Mouse (Mus musculus) frontal cortex, postnatal 25 days (tissue): Measurements from ENCODE around the gene Cpne6.

Experiments used
- DNase-seq, 2 experiments: peaks; one replicate each; pipeline ENCODE4 v3.0.0; 2022; ENCODE audit warnings: low spot score in 2 of 2

The Cpne6 gene

GRCm38 (mm10) chr14:55510125-55510731, at the start of gene Cpne6:
TSS of gene Cpne6 (plus strand) at chr14:55510445.
- peak; percentile 24 to 40 for DNase-seq

DNA sequence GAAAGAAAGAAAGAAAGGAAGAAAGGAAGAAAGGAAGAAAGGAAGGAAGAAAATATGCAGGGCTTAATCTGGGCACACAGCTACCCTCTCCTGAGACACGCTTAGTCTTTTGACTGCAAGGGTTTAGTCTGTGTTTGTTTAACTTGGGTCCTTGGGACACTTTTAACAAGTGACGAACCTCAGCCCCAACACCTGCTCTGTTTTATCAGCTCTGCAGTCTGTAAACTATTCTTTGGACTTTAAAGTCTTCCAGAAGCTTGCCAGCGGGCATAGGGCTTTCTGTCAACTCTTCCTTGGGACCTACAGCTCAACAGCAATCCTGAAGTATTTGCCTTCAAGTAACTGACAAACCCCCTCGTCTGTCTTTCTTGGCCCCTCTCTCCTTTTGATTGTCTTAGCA, 48.5 kb upstream of the Cpne6 start:
- no peak for DNase-seq

DNA sequence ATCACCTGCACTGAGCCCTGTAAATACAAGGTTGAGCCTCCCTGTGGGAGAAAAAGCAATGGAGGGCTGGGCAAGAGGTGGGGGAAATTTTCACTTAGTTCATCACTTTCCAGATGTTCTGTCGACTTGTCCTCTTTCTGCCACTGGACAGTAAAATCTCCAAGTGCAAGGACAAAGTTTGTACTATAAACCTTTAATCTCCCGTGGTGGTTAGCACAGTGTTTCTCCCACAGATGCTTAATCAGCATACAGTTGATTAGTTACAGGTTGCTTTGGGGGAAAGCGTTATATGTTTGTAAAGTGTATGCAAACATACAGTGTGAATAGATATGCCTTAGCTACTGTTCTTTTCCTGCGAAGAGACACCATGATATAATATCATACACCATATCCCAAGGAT, 43.8 kb upstream of the Cpne6 start:
- no peak for DNase-seq

- no peak for DNase-seq
Observed at GRCm38 (mm10) chr14:55467108-55467507, 43.1 kb upstream of the Cpne6 start.

- no peak for DNase-seq
Observed at GRCm38 (mm10) chr14:55468301-55468741, 41.9 kb upstream of the Cpne6 start.

- DNase-seq, result no peak
Observed at GRCm38 (mm10) chr14:55469041-55469440, 41.2 kb upstream of the Cpne6 start.

DNA sequence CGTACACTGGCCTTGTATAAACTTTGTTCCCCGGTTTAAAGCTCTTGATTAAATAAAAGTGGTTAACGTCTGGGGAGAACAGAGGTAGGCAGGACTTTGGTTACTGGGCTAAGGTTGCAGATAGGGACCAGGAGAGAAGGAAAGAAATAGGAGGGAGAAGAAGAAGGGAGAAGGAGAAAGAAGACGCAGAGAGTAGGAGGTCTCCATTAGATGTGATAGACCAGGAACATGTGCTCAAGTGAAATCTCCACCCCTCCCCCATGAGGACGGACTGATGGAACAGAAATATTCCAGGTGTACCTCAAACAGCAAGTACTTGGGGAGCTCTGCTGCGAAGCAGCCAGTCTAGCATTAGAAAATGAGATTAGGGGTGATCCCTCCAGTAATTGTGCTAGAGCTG, 40.4 kb upstream of the Cpne6 start:
- no peak for DNase-seq

DNA sequence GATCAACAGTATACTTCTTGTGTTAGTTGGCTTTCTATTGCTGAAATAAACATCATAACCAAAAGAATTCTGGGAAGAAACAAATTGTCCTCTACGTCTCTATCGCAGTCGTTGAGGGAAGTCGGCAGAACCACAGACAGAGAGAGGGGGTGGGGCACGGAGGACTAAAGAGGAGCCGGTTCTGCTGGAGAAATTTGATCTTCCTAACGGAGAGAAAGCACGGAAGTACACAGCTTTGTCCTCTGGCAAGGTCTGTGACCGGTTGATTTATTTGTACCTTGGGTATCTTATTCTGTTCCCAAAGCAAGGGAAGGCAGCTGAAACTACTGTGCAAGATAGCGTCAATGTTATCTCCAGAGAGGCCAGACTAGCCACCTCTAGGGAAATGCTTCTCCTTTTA, 39.4 kb upstream of the Cpne6 start:
- no peak for DNase-seq

DNA sequence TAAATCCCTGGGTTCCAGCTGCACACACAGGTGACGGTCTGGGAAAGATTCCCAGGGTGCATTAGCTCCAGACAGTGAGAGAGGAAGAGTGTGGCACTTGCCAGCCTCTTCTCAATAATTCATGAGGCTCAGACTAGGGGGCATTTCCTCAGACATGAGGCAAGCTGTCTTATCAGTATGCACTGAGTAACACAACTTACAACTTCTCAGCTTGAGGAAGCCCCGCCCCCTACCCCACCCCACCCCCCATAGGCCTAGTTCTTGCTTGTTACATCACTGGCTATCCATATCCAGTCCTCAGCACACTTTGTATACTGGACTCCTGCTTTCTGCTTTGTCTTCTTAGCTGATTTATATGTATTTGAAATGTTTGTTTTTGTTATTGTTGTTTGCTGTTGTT, 34.6 kb upstream of the Cpne6 start:
- DNase-seq, result no peak

DNA sequence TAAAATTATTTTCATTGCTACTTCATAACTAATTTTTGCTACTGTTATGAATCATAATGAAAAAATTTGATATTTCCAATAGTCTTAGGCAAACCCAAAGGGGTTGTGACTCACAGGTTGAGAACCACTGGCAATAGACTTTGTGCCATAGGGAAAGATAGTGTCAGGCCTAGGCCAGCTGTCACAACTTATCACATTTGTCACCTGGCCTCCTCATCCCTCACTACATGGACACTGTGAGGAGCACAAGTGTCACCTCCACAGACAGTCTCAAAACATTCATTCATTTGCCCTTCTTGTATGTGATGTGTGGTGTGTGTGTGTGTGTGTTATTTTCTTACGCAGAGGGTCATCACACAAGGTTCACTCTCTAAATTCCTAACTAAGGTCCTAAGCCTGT, 32.8 kb upstream of the Cpne6 start:
- DNase-seq, result no peak

DNA sequence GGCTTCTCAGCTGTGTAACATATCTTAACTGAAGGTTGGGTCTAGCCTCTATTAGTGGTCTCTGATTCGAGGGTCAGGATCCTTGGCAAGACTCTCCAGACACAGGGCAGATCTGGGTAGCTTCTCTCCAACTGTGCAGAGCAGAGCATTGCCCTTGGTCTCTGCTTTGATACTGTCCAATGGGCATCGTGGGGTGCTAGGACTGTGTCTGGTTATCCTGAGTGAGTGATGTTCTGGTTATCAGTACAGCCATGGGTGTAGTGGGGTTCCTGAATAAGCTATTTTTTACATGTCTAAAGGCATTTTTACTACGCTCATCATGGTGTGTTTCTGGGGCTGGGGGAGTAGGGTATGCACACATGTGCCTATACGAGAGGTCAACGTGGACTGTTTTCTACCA, 32.4 kb upstream of the Cpne6 start:
- no peak for DNase-seq

DNA sequence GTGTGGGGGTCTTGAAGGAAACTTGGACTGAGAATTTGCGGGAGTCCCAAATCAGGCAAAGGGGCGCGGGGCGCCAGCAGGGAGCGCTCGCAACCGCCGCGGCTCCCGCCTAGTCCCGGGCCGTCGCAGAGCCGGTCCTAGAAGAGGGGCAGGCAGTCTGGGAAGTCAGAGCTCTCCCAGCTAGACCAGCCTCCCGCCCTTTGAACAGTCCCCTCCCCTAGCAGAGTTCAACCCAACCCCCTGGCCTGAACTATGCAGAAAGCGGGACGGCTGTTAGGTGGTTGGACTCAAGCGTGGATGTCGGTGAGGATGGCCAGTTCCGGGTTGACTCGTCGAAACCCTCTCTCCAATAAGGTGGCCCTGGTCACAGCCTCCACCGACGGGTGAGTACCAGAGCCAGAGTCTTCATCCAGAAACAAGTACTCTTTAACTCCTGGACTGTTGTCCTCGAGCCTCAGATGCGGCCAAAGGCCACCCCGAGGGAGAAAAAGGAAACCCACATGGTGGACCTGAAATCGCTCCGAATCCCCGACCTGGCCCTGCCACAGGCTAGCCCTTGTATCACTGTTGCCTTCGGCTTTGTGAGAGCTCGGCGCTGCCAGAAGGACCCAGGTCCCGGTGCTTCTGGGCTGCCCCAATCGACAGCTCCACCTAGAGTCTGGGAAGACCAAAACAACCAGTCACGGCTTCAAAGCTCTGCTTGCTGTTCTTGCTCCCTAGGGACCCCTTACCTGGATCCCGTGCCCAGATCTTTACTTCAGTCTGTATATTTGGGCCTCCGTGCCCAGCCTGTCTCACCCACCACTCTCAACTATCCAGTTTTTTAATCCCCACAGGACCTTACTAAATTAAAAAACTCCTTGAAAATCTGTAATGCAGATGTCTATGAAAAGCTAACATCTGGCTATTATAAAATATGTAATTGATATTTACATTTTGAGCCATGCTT, 31.3 kb upstream of the Cpne6 start, which contains the start of gene Dhrs4:
Gene Dhrs4 (plus strand): TSS at position 108 of the 949 bp plus-strand sequence.
- peak; percentile 51 to 62 for DNase-seq

DNA sequence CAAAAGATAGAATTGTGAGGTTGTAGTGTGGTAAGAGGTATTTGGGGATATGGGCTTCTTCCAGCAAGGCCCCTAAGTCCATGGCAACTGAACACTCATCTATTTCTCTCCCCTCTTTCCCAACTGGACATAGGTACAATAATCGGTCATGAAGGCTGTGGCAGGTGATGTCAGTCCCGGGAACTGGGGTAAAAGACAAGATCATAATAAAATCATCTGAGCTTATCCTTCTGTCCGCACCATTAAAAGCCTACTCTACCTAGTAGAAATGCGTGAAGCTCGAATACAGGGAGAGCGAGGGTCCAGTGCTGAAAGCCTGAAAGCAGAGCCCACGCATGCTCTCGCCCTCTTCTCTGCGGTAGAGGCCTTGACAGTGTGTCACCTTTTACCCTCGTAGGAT, 30.6 kb upstream of the Cpne6 start:
- no peak for DNase-seq

- DNase-seq, result no peak
Observed at GRCm38 (mm10) chr14:55484430-55485085, 25.7 kb upstream of the Cpne6 start.

DNA sequence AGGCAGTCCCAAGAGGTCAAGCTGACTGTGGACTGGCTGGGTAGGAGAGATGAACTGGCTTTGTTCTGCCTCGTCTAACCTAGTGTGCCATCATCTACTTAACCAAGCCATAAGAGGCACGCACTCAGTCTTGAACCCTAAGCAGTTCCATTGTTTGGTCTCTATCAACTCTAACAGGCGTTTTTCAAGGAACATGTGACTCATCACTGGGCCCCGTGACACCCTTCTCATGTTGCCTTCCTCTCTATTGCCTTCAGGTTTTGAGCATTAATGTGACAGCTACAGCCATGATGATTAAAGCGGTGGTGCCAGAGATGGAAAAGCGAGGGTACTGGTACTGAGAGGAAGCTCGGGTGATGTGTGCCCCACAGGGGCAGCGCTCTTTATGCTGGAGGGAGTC, 23.4 kb upstream of the Cpne6 start:
- DNase-seq, result no peak

DNA sequence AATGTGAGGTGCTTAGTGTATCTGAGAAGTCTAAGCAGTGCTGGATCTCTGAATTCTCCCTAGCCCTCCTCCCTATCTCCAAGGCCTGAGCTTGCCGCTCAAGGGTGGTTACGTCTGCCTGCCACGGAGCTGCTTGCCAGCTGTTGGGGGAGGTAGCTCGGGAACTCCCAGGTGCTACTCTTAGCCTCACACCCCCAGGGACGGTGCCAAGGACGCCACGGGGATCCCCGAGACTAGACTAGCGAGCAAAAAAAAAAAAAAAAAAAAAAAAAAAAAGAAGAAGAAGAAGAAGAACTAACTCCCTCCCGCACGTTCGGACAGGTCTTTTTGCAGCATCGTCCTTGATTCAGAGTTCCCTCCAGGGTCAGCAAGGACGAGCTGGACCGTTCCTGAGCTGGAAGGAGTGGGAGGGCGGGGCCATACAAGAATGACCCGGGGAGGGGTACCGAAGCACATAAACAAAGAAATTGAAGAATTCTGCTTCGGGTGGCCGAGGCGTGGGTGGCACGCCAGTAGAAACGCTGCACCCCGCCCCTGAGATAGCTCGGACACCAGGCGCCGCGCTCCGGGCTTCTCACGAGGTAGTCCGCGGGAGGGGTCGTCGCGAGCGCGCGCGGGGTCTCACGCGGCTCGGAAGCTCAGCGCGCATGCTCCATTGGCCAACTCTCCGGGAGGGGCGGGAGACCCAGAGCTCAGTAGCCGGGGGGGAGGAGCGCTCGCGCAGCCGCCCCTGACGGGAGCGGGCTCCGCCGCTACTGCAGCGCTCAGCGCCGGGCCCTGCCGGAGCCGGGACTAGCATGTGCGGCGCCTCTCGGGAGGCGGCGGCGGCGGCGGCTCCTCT, 19.7 kb upstream of the Cpne6 start, which contains the start of gene Carmil3:
Gene Carmil3 (plus strand): TSS at position 291 of the 841 bp plus-strand sequence.
- DNase-seq, result peak; percentile 64 to 72

DNA sequence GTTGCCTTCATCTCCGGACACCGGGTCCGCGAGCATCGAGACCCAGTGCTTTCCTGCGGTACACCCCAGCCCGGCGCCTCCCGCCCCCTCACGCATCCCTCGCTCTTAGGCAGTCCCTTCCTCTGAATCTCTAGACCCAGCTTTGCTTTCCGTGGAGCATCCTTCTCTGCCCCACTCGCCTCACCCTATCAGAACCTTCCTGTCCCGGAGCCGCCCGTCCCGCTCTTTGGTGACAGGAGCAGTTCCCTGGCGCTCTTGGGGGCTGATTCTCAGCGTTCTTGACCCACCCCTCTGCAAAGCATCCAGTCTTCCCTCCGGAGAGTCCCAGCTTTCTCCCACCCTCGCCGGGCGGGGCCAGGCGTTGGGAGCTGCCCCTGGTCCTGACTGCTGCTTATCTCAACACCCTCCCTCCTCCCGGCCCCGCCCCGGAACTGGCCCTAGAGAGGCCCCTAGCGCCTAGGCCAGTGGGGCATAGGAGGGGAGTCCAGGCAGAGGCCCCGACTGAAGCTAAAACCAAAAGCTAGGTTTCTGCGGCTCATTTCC, 18.9 kb upstream of the Cpne6 start:
- peak; percentile 41 to 44 for DNase-seq

- DNase-seq, result no peak
Observed at GRCm38 (mm10) chr14:55492103-55492502, 18.1 kb upstream of the Cpne6 start.

DNA sequence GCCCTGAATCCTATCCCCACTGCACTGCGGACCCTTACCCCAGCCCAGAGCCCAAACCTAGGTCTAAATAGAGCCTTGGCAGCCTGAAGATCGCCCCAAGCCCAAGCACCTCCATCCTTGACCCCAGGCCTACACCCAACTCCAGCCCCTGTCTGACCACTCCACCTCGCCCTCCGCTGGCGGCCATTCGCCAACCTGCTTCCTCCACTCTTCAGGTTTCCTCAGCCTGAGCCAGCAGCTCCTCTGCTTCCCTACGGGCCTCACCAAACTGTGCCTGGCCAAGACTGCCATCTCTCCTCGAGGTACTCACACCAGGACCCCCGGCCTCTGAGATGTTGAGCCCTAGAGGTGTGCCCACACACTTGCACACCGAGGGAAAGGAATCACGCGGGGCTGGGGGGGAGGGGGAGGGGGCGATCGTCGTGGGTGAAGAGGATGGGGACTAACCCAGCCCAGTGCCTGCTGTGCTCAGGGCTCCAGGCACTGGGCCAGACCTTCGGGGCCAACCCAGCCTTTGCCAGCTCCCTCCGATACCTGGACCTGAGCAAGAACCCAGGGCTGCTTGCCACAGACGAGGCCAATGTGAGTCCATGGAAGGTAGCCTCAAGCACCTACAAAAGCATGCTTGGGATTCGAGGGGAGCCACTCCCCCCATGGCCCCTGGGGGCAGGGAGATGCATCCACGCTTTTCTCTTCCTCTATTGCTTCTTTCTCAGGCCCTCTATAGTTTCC, 14.6 kb upstream of the Cpne6 start:
- DNase-seq, result no peak

GRCm38 (mm10) chr14:55496761-55497448, 13.3 kb upstream of the Cpne6 start:
- DNase-seq, result no peak
